Mouse (Mus musculus) G1E (cell line): Measurements from ENCODE around the gene Gimap8. TPM values are rescaled to one million over a fixed set of nuclear protein-coding genes. Genes with fewer than 3 reads are reported as not detected.
"Not testable (repeated sequence)": the region's sequence is repeated elsewhere in the genome, so short reads cannot be mapped to it uniquely, and the experiment has no call there.

Experiments
- ATAC-seq: 2 replicates; pipeline ENCODE4 v1.8.0; 2016; ENCODE audit warnings: mild to moderate bottlenecking; ENCODE audit not compliant: insufficient number of reproducible peaks, poor library complexity, low FRiP score, severe bottlenecking; ENCODE audit errors: extremely low read depth
- DNase-seq: peaks from one replicate; pipeline ENCODE4 v3.0.0; 2012; ENCODE audit warnings: low spot score
- H3K27me3 ChIP-seq: 2 replicates; pipeline ENCODE4 v1.6.1; 2012; ENCODE audit warnings: mild to moderate bottlenecking, low read length, inconsistent platforms; ENCODE audit not compliant: insufficient read depth
- H3K36me3 ChIP-seq: replicated peaks from 2 replicates; pipeline ENCODE3; 2012; ENCODE audit warnings: mild to moderate bottlenecking, inconsistent platforms
- H3K4me1 ChIP-seq: 2 replicates; pipeline ENCODE4 v1.6.1; 2012; ENCODE audit warnings: low read depth, low read length, inconsistent platforms, mixed read lengths; ENCODE audit not compliant: insufficient read depth
- H3K4me3 ChIP-seq: 2 replicates; pipeline ENCODE4 v1.5.1; 2012; ENCODE audit warnings: low read depth, mild to moderate bottlenecking, inconsistent platforms, low read length, moderate library complexity, mixed read lengths
- H3K9me3 ChIP-seq: replicated peaks from 2 replicates; pipeline ENCODE4 v1.6.1; 2012; ENCODE audit warnings: inconsistent platforms
- CTCF ChIP-seq: IDR thresholded peaks from 2 replicates; pipeline ENCODE4 v1.5.1; 2012; ENCODE audit warnings: low read depth, low read length, inconsistent platforms, mixed read lengths
- GATA1 ChIP-seq: IDR thresholded peaks from 2 replicates; pipeline ENCODE4 v1.6.1; 2012; ENCODE audit warnings: borderline replicate concordance, low read length, inconsistent platforms, mixed read lengths
- GATA2 ChIP-seq: IDR thresholded peaks from 2 replicates; pipeline ENCODE4 v1.6.1; 2012; ENCODE audit warnings: low read depth, low read length, inconsistent platforms, borderline replicate concordance
- POLR2AphosphoS5 ChIP-seq: IDR thresholded peaks from 2 replicates; pipeline ENCODE4 v1.6.1; 2012; ENCODE audit warnings: low read depth, low read length, inconsistent platforms; ENCODE audit not compliant: insufficient replicate concordance
- TAL1 ChIP-seq: conservative IDR thresholded peaks from 2 replicates; pipeline ENCODE4 v1.6.1; 2012; ENCODE audit warnings: low read depth, low read length, inconsistent platforms, mixed read lengths
- polyA plus RNA-seq: library from polyadenylated mRNA; stranded (reverse); fragments of >175 nt; gene quantifications from 2 replicates; pipeline ENCODE4 v1.2.3, GENCODE M21; 2012
- total RNA-seq, 2 experiments: library from RNA; stranded (forward) in 1 of 2; stranded (reverse) in 1 of 2; fragments of 200-1000 nt in 1 of 2; fragments of >200 nt in 1 of 2; fragmentation: Nextera tagmentation in 1 of 2; gene quantifications; 2 replicates each; pipeline ENCODE4 v1.2.3; 2014 to 2017

Gimap8 gene
- total and polyA plus RNA-seq, 3 experiments, result 0.05 TPM; not detected in 2

DNA sequence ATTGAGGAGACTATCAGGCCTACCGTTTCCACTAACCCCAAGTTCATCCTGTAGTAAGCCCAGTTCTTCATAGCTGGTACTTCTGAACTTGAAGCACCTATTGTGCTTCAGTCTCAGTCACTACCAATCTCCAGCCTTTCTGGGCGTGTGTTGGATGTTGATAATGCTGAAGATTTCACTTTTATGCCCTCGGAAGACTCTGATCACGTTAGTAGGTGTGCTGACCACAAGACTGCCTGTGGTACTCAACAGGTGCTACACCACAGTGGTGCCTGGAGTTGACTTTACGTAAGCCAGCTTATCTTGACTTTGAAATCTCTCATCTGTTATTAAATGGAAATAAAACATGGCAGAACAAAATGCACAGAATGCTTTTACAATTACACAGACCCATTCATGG, 33.4 kb downstream of the Gimap8 start:
- peaks cover 20% of the 10 kb centered on the region for H3K36me3 ChIP-seq
- TF ChIP-seq POLR2AphosphoS5 (no peak), GATA2 (no peak), TAL1 (no peak), CTCF (no peak), GATA1 (no peak)
- DNase-seq, result no peak
- no peak overlapping the region for H3K4me3 ChIP-seq
- H3K4me1 ChIP-seq, result peaks cover 11% of the 10 kb centered on the region
- ATAC-seq, result no peak
- H3K9me3 ChIP-seq, result no peaks in the 10 kb centered on the region
- H3K27me3 ChIP-seq, result no peaks in the 10 kb centered on the region; the same call in 1 of the 2 replicates

GRCm38 (mm10) chr6:48681472-48682090, 34.5 kb downstream of the Gimap8 start:
- TF ChIP-seq TAL1 (no peak), CTCF (no peak), GATA1 (no peak), POLR2AphosphoS5 (no peak), GATA2 (no peak)
- Histone ChIP-seq H3K4me1 (peaks cover 11% of the 10 kb centered on the region), H3K27me3 (peaks cover 6% of the 10 kb centered on the region; the same call in 1 of the 2 replicates), H3K36me3 (peaks cover 20% of the 10 kb centered on the region), H3K9me3 (no peaks in the 10 kb centered on the region), H3K4me3 (no peak overlapping the region)
- ATAC-seq (no peak), DNase-seq (no peak)

DNA sequence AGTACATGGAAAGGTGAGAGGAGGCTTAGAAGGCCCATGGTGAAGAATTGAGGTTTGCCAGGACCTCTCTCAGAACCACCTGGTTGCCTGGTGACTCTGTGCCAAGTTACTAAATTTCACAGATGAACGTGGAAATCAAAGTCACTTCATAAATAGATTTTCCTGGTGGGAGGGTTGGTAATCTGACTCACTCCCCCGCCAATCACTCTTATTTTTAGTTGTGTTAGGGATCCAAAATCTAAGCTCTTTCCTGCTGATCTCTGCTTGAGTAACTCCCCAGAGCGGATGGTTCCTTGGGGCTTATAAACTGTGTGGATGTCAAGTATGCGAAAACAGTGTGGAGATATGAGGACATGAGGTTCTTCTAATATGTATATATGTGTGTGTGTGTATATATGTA, 35.2 kb downstream of the Gimap8 start:
- Histone ChIP-seq H3K9me3 (no peaks in the 10 kb centered on the region), H3K4me3 (no peak overlapping the region), H3K36me3 (peaks cover 20% of the 10 kb centered on the region), H3K27me3 (peaks cover 12% of the 10 kb centered on the region), H3K4me1 (peaks cover 6% of the 10 kb centered on the region)
- DNase-seq (no peak), ATAC-seq (no peak)
- no peak for TF ChIP-seq GATA1
- TF ChIP-seq CTCF, result no peak
- TF ChIP-seq GATA2, result no peak
- TF ChIP-seq POLR2AphosphoS5, result no peak
- TF ChIP-seq TAL1, result no peak

DNA sequence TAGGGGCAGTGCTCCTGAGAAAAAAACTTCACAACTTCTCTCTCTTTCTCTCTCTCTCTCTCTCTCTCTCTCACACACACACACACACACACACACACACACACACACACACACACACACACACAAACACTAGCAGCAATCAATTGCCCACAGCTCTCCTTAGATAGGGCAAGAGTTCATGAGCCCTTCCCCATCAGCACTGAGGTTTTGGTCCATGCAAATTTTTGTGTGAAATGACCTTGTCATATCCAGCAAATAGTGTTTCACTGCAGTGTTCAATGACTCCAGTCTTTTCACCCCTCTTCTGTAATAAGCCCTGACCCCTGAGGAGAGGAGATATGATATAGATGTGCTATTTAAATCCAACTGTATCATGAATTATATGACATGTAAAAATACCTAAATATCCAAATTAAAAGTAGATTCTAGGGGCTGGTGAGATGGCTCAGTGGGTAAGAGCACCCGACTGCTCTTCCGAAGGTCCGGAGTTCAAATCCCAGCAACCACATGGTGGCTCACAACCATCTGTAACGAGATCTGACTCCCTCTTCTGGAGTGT, 36.3 kb downstream of the Gimap8 start:
- not testable (repeated sequence) for H3K9me3 ChIP-seq, DNase-seq, H3K4me3 ChIP-seq, H3K4me1 ChIP-seq, ATAC-seq
- H3K27me3 ChIP-seq, result peaks cover 12% of the 10 kb centered on the region
- H3K36me3 ChIP-seq, result peaks cover 12% of the 10 kb centered on the region

GRCm38 (mm10) chr6:48684319-48684718, 37.3 kb downstream of the Gimap8 start, which contains the start of gene Gimap4:
Gene Gimap4 (plus strand): TSS chr6:48684549.
- DNase-seq, result no peak
- Histone ChIP-seq H3K4me3 (no peak within 1 kb of the TSS), H3K4me1 (no peaks in the 10 kb centered on the region)

DNA sequence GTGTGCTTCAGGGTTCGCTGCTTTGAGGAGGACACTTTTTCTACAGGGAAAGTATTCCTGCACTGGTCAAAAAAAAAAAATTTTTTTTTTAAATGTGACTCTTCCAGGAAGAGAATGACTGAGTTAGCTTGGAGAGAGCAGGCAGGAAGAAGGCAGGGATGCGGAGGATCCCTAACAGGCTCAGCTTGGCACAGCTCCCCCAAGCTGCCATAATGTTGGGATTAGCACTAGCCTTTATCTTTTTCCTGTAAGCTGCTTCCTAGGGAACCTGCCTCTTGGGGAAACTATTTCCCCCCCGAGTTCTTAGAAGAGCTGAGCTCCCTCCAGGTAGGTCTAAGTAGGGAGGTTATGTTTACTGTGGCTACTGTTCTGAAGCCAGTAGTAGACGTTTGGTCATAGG, 37.8 kb downstream of the Gimap8 start:
- DNase-seq (no peak), ATAC-seq (no peak)
- peaks cover 2% of the 10 kb centered on the region for H3K36me3 ChIP-seq
- peaks cover 15% of the 10 kb centered on the region for H3K27me3 ChIP-seq
- no peaks in the 10 kb centered on the region for H3K4me1 ChIP-seq
- H3K9me3 ChIP-seq, result no peaks in the 10 kb centered on the region
- TF ChIP-seq CTCF (no peak), GATA1 (no peak)
- H3K4me3 ChIP-seq, result no peak overlapping the region

More at GRCm38 (mm10) chr6:48684319-48684718, 37.3 kb downstream of the Gimap8 start, which contains the start of gene Gimap4:
- TF ChIP-seq GATA2, result no peak
- no peak for TF ChIP-seq TAL1
- H3K27me3 ChIP-seq, result peaks cover 15% of the 10 kb centered on the region
- no peak for ATAC-seq
- H3K9me3 ChIP-seq, result no peaks in the 10 kb centered on the region
- peaks cover 7% of the 10 kb centered on the region for H3K36me3 ChIP-seq

GRCm38 (mm10) chr6:48685251-48685650, 38.2 kb downstream of the Gimap8 start:
- Histone ChIP-seq H3K9me3 (no peaks in the 10 kb centered on the region), H3K4me1 (no peaks in the 10 kb centered on the region), H3K27me3 (peaks cover 15% of the 10 kb centered on the region), H3K4me3 (no peak overlapping the region), H3K36me3 (no peaks in the 10 kb centered on the region)
- ATAC-seq (no peak), DNase-seq (no peak)
- TF ChIP-seq CTCF, result no peak
- TF ChIP-seq POLR2AphosphoS5, result no peak
- TF ChIP-seq TAL1, result no peak
- TF ChIP-seq GATA2, result no peak
- no peak for TF ChIP-seq GATA1
